Mouse (Mus musculus) MEL (cell line): ENCODE measurements at regions not wholly inside any gene's neighbourhood (a gene's known extent, or its start where the extent isn't known, plus 50 kb on each side); places are given as distances from the start of the nearest gene placed in this dataset.

Experiments used
- DNase-seq: peaks from one replicate; pipeline ENCODE4 v3.0.0; 2011; ENCODE audit warnings: low read depth, low spot score
- H3K27ac ChIP-seq: 2 replicates; pipeline ENCODE4 v1.5.1; 2012; ENCODE audit warnings: low read depth, mild to moderate bottlenecking, control low read depth, low read length, moderate library complexity; ENCODE audit not compliant: control insufficient read depth
- H3K27me3 ChIP-seq, 2 experiments: fragments of 150-350 bp in 1 of 2; sonication (generic) in 1 of 2; 2 replicates each; pipeline ENCODE4 v1.6.1; 2012; ENCODE audit warnings: low read length in 2 of 2, mild to moderate bottlenecking in 2 of 2, improper control_type of control experiment in 1 of 2, moderate library complexity in 1 of 2; ENCODE audit not compliant: insufficient read depth in 2 of 2, control insufficient read depth in 1 of 2
- H3K36me3 ChIP-seq, 2 experiments: 2 replicates each; pipeline ENCODE4 v1.6.1; 2012 to 2014; ENCODE audit warnings: low read length in 2 of 2, improper control_type of control experiment in 1 of 2, inconsistent platforms in 1 of 2, mild to moderate bottlenecking in 1 of 2; ENCODE audit not compliant: insufficient read depth in 2 of 2, control insufficient read depth in 1 of 2
- H3K4me1 ChIP-seq, 2 experiments: fragments of 150-350 bp in 1 of 2; sonication (generic) in 1 of 2; 2 replicates each; pipeline ENCODE4 v1.6.1; 2012; ENCODE audit warnings: low read length in 2 of 2, improper control_type of control experiment in 1 of 2, mild to moderate bottlenecking in 1 of 2; ENCODE audit not compliant: insufficient read depth in 2 of 2, control insufficient read depth in 1 of 2
- H3K4me3 ChIP-seq, 2 experiments: fragments of 150-350 bp in 1 of 2; sonication (generic) in 1 of 2; 2 replicates each; pipeline ENCODE4 v1.5.1; 2012; ENCODE audit warnings: low read depth in 2 of 2, low read length in 2 of 2, mild to moderate bottlenecking in 2 of 2, moderate library complexity in 2 of 2, control low read depth in 1 of 2, improper control_type of control experiment in 1 of 2; ENCODE audit not compliant: control insufficient read depth in 1 of 2, insufficient read depth in 1 of 2
- H3K79me2 ChIP-seq: 2 replicates; pipeline ENCODE4 v1.6.1; 2012; ENCODE audit warnings: mild to moderate bottlenecking, low read length, moderate library complexity; ENCODE audit not compliant: control insufficient read depth, poor library complexity, insufficient read depth
- H3K9ac ChIP-seq: 2 replicates; pipeline ENCODE4 v1.6.1; 2012; ENCODE audit warnings: low read depth, mild to moderate bottlenecking, control low read depth, low read length, moderate library complexity; ENCODE audit not compliant: control insufficient read depth, poor library complexity, severe bottlenecking
- H3K9me3 ChIP-seq: fragments of 150-350 bp; sonication (generic); replicated peaks from 2 replicates; pipeline ENCODE4 v1.6.1; 2012; ENCODE audit warnings: mild to moderate bottlenecking, low read length, improper control_type of control experiment, moderate library complexity; ENCODE audit not compliant: insufficient read depth
- BHLHE40 ChIP-seq: IDR thresholded peaks from 2 replicates; pipeline ENCODE4 v1.6.1; 2012; ENCODE audit warnings: low read depth, mild to moderate bottlenecking, inconsistent platforms, low read length, improper control_type of control experiment, borderline replicate concordance
- CHD1 ChIP-seq: IDR thresholded peaks from 2 replicates; pipeline ENCODE4 v1.6.1; 2012; ENCODE audit warnings: low read depth, mild to moderate bottlenecking, inconsistent platforms, low read length, improper control_type of control experiment
- CHD2 ChIP-seq: IDR thresholded peaks from 2 replicates; pipeline ENCODE4 v1.6.1; 2011; ENCODE audit warnings: low read length, improper control_type of control experiment
- E2F4 ChIP-seq: IDR thresholded peaks from 2 replicates; pipeline ENCODE4 v1.6.1; 2011; ENCODE audit warnings: low read depth, low read length, improper control_type of control experiment, borderline replicate concordance
- ELF1 ChIP-seq: IDR thresholded peaks from 2 replicates; pipeline ENCODE4 v1.6.1; 2014; ENCODE audit warnings: low read depth, mild to moderate bottlenecking, inconsistent platforms, low read length, improper control_type of control experiment, moderate library complexity
- GABPA ChIP-seq: IDR thresholded peaks from 2 replicates; pipeline ENCODE4 v1.6.1; 2012; ENCODE audit warnings: low read depth, mild to moderate bottlenecking, inconsistent platforms, low read length, improper control_type of control experiment, moderate library complexity
- HCFC1 ChIP-seq: IDR thresholded peaks from 2 replicates; pipeline ENCODE4 v1.6.1; 2012; ENCODE audit warnings: low read depth, mild to moderate bottlenecking, inconsistent platforms, low read length, improper control_type of control experiment, moderate library complexity
- KAT2A ChIP-seq: conservative IDR thresholded peaks from 2 replicates; pipeline ENCODE4 v1.6.1; 2012; ENCODE audit warnings: low read depth, low read length, improper control_type of control experiment, inconsistent platforms
- MAX ChIP-seq: IDR thresholded peaks from 2 replicates; pipeline ENCODE4 v1.6.1; 2011; ENCODE audit warnings: low read length, improper control_type of control experiment
- MYB ChIP-seq: IDR thresholded peaks from 2 replicates; pipeline ENCODE4 v1.6.1; 2011; ENCODE audit warnings: mild to moderate bottlenecking, low read depth, low read length, improper control_type of control experiment
- NELFE ChIP-seq: IDR thresholded peaks from 2 replicates; pipeline ENCODE4 v1.6.1; 2011; ENCODE audit warnings: low read depth, low read length, improper control_type of control experiment
- POLR2AphosphoS2 ChIP-seq: IDR thresholded peaks from 2 replicates; pipeline ENCODE4 v1.6.1; 2011; ENCODE audit warnings: low read length, improper control_type of control experiment
- SIN3A ChIP-seq: IDR thresholded peaks from 2 replicates; pipeline ENCODE4 v1.6.1; 2012; ENCODE audit warnings: low read length, improper control_type of control experiment, inconsistent platforms
- SMC3 ChIP-seq: IDR thresholded peaks from 2 replicates; pipeline ENCODE4 v1.6.1; 2011; ENCODE audit warnings: low read depth, low read length, improper control_type of control experiment
- TBP ChIP-seq: IDR thresholded peaks from 2 replicates; pipeline ENCODE4 v1.8.0; 2011; ENCODE audit warnings: low read depth, low read length, improper control_type of control experiment
- ZNF384 ChIP-seq: IDR thresholded peaks from 2 replicates; pipeline ENCODE4 v1.6.1; 2012; ENCODE audit warnings: low read depth, mild to moderate bottlenecking, inconsistent platforms, low read length, improper control_type of control experiment

DNA sequence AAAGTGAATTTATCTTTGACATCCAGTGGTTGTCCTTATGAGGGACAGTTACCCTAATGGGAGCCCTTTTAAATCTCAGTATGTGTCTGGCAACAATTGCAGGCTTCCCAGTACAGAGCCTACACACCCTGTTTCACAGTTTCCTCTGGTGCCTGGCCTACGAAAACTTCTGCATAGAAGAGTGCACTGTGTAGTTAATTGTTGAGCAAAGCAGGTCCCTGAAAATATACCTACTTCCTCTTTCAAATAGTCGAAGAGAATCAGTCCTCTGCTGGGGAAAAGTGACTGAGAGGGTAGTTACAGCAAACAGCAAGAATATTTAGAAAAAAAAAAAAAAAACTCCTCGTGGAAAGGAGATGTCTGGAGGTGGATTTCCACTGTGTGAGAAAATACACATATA lies 110.6 kb downstream of the Atp6v1g3 start:
- no peaks in the 10 kb centered on the region for H3K79me2 ChIP-seq
- H3K4me3 ChIP-seq = no peak overlapping the region
- no peaks in the 10 kb centered on the region for H3K36me3 ChIP-seq
- no peak overlapping the region for H3K27ac ChIP-seq
- TF ChIP-seq CHD1 (no peak), KAT2A (no peak), GABPA (no peak), ZNF384 (no peak), BHLHE40 (no peak), POLR2AphosphoS2 (no peak), CHD2 (no peak)
- H3K9ac ChIP-seq = no peak overlapping the region
- no peaks in the 10 kb centered on the region for H3K27me3 ChIP-seq
- H3K9me3 ChIP-seq = no peaks in the 10 kb centered on the region
- no peak for DNase-seq
- H3K4me1 ChIP-seq = no peaks in the 10 kb centered on the region

DNA sequence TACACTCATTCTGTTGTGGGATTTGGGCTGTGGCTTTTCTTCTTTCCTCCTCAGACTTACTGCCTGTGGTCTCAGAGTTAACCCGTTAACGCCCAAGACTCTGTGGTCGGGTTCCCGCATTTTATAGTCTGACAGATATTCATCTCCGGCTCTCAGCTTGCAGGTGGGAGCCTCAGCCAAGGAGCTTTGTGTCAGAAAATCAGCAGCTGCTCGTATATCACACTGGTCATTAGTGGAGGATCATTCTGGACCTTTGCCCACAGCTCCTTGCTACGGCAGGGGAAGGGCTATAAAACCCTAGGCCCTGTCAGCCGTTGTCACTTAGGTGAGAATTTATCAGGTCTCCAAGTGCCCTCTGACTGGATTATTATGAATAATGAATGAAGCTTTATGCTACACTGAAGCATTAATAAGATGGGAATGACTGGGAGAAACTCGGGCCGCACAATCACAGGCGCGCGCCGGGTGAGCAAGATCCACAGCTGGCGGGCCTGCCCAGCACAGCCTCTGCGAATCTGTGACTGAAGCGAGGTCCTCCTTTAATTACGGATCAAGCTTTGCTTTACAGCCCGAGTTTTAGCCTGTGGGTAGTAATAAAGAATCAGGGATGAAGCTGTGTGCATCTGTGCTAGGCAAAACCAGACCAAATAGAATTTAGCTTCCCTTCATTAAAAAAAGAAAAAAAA lies 111.8 kb downstream of the Atp6v1g3 start:
- H3K9ac ChIP-seq = no peak overlapping the region
- no peaks in the 10 kb centered on the region for H3K4me1 ChIP-seq
- no peaks in the 10 kb centered on the region for H3K27me3 ChIP-seq
- no peak for TF ChIP-seq SIN3A
- no peak for TF ChIP-seq MYB
- TF ChIP-seq MAX = no peak
- TF ChIP-seq SMC3 = no peak
- no peak for TF ChIP-seq NELFE
- TF ChIP-seq POLR2AphosphoS2 = no peak
- no peak for TF ChIP-seq E2F4
- TF ChIP-seq, all 39 proteins: peak for 0
- DNase-seq = no peak
- H3K9me3 ChIP-seq = no peaks in the 10 kb centered on the region
- no peak overlapping the region for H3K27ac ChIP-seq
- no peaks in the 10 kb centered on the region for H3K36me3 ChIP-seq
- no peaks in the 10 kb centered on the region for H3K79me2 ChIP-seq
- no peak overlapping the region for H3K4me3 ChIP-seq

DNA sequence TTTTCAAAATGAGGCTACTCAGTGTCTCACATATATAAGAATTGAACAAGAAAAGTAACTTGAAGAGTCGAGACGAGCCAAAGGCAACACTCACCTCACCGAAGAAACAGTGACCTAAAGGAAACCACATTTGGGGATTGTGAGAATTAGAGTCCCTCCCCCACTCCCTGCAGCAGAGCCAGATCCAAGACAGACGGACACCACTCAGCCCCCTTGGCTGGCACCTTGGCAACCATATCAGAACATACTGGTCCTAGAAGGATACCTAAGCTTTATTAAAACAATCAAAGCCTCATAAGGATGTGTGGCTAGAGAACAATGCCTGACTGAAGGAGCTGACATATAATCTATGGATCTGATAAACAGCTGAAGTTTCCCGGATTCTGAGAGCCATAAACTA lies 112.5 kb downstream of the Atp6v1g3 start:
- no peak for DNase-seq
- TF ChIP-seq HCFC1 = no peak
- no peak for TF ChIP-seq TBP
- TF ChIP-seq ELF1 = no peak
- Histone ChIP-seq H3K4me1 (no peaks in the 10 kb centered on the region), H3K79me2 (no peaks in the 10 kb centered on the region), H3K4me3 (no peak overlapping the region), H3K27ac (no peak overlapping the region), H3K27me3 (no peaks in the 10 kb centered on the region), H3K9ac (no peak overlapping the region), H3K36me3 (no peaks in the 10 kb centered on the region), H3K9me3 (no peaks in the 10 kb centered on the region)
